Mouse (Mus musculus): Measurements from ENCODE around the gene Rsbn1. TPM values are rescaled to one million over a fixed set of nuclear protein-coding genes. Genes with fewer than 3 reads are reported as not detected.

Rsbn1 gene
- polyA plus RNA-seq, 1 experiment, result 2.6 TPM

DNA sequence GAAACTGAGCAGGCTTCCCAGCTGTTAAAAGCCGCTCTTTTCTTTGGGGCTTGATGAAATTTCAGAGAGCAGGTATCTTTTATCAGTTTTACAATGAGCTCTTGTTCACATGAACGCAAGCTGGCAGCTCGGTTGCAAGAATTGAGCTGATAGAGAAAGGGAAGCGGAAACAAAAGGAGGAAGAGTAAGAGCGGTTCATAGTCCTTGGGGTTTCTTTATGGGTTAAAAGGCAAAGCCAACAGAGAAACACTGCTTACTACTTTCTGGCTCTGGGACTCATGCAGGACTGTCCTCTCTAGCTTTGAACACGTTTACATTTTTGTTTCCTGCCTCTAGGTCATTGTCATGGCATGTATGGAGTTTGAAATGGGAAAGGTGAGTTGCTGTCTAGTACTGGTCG lies 39.6 kb upstream of the Rsbn1 start:
- Histone ChIP-seq H3K4me3 (ENCODE audit: insufficient read depth, poor library complexity, severe bottlenecking) (no peak overlapping the region), H3K79me2 (ENCODE audit: control insufficient read depth, insufficient read depth) (no peaks in the 10 kb centered on the region), H3K27me3 (ENCODE audit: control insufficient read depth, insufficient read depth, insufficient read length) (no peaks in the 10 kb centered on the region), H3K36me3 (ENCODE audit: control insufficient read depth, insufficient read depth) (no peaks in the 10 kb centered on the region), H3K79me3 (ENCODE audit: low read depth) (no peaks in the 10 kb centered on the region), H3ac (ENCODE audit: control insufficient read depth, insufficient read length, low read depth) (no peak overlapping the region)
- TF ChIP-seq CEBPB (IDR thresholded peaks at IDR 0.05; ENCODE audit: low read depth) (no peak), MYOG (IDR thresholded peaks at IDR 0.05; ENCODE audit: control insufficient read depth, extremely low read depth, insufficient read length) (no peak), CTCF (IDR thresholded peaks at IDR 0.05; ENCODE audit: control insufficient read depth, insufficient read depth, insufficient read length) (no peak), FOSL1 (IDR thresholded peaks at IDR 0.05; ENCODE audit: insufficient read depth, low read length, poor library complexity, severe bottlenecking) (no peak), MYOD1 (IDR thresholded peaks at IDR 0.05; ENCODE audit: control insufficient read depth, insufficient read length, low read depth) (no peak), USF1 (IDR thresholded peaks at IDR 0.05; ENCODE audit: low read depth) (no peak), MAX (IDR thresholded peaks at IDR 0.05) (no peak)

- Histone ChIP-seq H3K79me3 (ENCODE audit: low read depth) (no peaks in the 10 kb centered on the region), H3K4me3 (ENCODE audit: insufficient read depth, poor library complexity, severe bottlenecking) (no peak overlapping the region), H3K36me3 (ENCODE audit: control insufficient read depth, insufficient read depth) (no peaks in the 10 kb centered on the region), H3K27me3 (ENCODE audit: control insufficient read depth, insufficient read depth, insufficient read length) (no peaks in the 10 kb centered on the region), H3ac (ENCODE audit: control insufficient read depth, insufficient read length, low read depth) (no peak overlapping the region), H3K79me2 (ENCODE audit: control insufficient read depth, insufficient read depth) (no peaks in the 10 kb centered on the region)
- TF ChIP-seq MAX (IDR thresholded peaks at IDR 0.05) (no peak), MYOD1 (IDR thresholded peaks at IDR 0.05; ENCODE audit: control insufficient read depth, insufficient read length, low read depth) (no peak), CEBPB (IDR thresholded peaks at IDR 0.05; ENCODE audit: low read depth) (no peak), USF1 (IDR thresholded peaks at IDR 0.05; ENCODE audit: low read depth) (no peak), FOSL1 (IDR thresholded peaks at IDR 0.05; ENCODE audit: insufficient read depth, low read length, poor library complexity, severe bottlenecking) (no peak), MYOG (IDR thresholded peaks at IDR 0.05; ENCODE audit: control insufficient read depth, extremely low read depth, insufficient read length) (no peak), CTCF (IDR thresholded peaks at IDR 0.05; ENCODE audit: control insufficient read depth, insufficient read depth, insufficient read length) (no peak)
Observed at GRCm38 (mm10) chr3:103885946-103886345, 28.0 kb upstream of the Rsbn1 start.

DNA sequence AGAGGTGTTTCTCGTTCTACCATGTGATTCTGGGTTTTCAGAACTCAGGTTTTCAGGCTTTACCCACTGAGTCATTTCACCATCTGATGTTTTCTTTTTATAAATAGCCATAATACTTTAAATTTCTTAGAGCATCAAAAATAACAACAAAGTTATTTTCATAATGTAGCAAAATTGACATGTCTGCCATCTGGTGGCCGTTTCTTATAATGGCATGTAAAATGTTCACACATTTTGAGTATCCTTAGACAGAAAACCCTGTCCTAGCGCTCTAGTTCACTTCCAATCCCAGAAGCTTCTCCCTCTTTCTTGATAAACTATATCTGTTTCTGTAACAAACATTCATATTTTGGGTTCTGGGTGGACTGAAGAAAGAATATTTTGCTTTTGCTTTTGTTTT lies 26.3 kb upstream of the Rsbn1 start:
- no peaks in the 10 kb centered on the region for H3K79me3 ChIP-seq (ENCODE audit: low read depth)
- no peaks in the 10 kb centered on the region for H3K36me3 ChIP-seq (ENCODE audit: control insufficient read depth, insufficient read depth)
- no peaks in the 10 kb centered on the region for H3K79me2 ChIP-seq (ENCODE audit: control insufficient read depth, insufficient read depth)
- no peak overlapping the region for H3K4me3 ChIP-seq (ENCODE audit: insufficient read depth, poor library complexity, severe bottlenecking)
- no peaks in the 10 kb centered on the region for H3K27me3 ChIP-seq (ENCODE audit: control insufficient read depth, insufficient read depth, insufficient read length)
- no peak for TF ChIP-seq MYOD1 (IDR thresholded peaks at IDR 0.05; ENCODE audit: control insufficient read depth, insufficient read length, low read depth)
- TF ChIP-seq MYOG (IDR thresholded peaks at IDR 0.05; ENCODE audit: control insufficient read depth, extremely low read depth, insufficient read length), result no peak
- no peak for TF ChIP-seq CTCF (IDR thresholded peaks at IDR 0.05; ENCODE audit: control insufficient read depth, insufficient read depth, insufficient read length)
- no peak overlapping the region for H3ac ChIP-seq (ENCODE audit: control insufficient read depth, insufficient read length, low read depth)

- Histone ChIP-seq H3ac (ENCODE audit: control insufficient read depth, insufficient read length, low read depth) (no peak overlapping the region), H3K27me3 (ENCODE audit: control insufficient read depth, insufficient read depth, insufficient read length) (no peaks in the 10 kb centered on the region), H3K79me3 (ENCODE audit: low read depth) (no peaks in the 10 kb centered on the region), H3K4me3 (ENCODE audit: insufficient read depth, poor library complexity, severe bottlenecking) (no peak overlapping the region), H3K79me2 (ENCODE audit: control insufficient read depth, insufficient read depth) (no peaks in the 10 kb centered on the region), H3K36me3 (ENCODE audit: control insufficient read depth, insufficient read depth) (no peaks in the 10 kb centered on the region)
- TF ChIP-seq MYOG (IDR thresholded peaks at IDR 0.05; ENCODE audit: control insufficient read depth, extremely low read depth, insufficient read length), result no peak
Observed at GRCm38 (mm10) chr3:103893374-103893773, 20.5 kb upstream of the Rsbn1 start.

DNA sequence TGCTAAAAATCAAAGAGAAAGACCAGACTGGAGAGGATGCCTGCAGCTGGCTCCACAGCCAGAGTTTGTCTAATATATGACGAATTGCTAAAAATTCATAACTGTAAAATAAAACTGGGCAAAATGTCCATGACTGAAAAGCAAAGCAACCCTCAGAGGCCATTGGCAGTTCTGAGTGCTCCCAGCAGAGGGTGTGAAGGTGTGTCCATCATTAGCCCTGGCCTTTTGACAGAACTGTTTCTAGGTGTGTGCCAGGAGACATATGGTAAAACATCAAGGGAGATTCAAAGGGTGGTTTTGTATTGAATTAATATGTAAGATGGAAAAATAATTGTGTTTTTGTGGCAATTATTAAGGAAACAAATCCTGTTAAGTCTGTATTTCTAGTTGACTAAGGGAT lies 9.2 kb upstream of the Rsbn1 start:
- Histone ChIP-seq H3K4me3 (ENCODE audit: insufficient read depth, poor library complexity, severe bottlenecking) (no peak overlapping the region), H3K27me3 (ENCODE audit: control insufficient read depth, insufficient read depth, insufficient read length) (no peaks in the 10 kb centered on the region), H3ac (ENCODE audit: control insufficient read depth, insufficient read length, low read depth) (no peak overlapping the region), H3K79me3 (ENCODE audit: low read depth) (no peaks in the 10 kb centered on the region), H3K36me3 (ENCODE audit: control insufficient read depth, insufficient read depth) (no peaks in the 10 kb centered on the region), H3K79me2 (ENCODE audit: control insufficient read depth, insufficient read depth) (no peaks in the 10 kb centered on the region)
- no peak for TF ChIP-seq FOSL1 (IDR thresholded peaks at IDR 0.05; ENCODE audit: insufficient read depth, low read length, poor library complexity, severe bottlenecking)
- TF ChIP-seq CTCF (IDR thresholded peaks at IDR 0.05; ENCODE audit: control insufficient read depth, insufficient read depth, insufficient read length), result peak; percentile 31

GRCm38 (mm10) chr3:103907335-103908030 lies 6.4 kb upstream of the Rsbn1 start:
- Histone ChIP-seq H3K79me3 (ENCODE audit: low read depth) (no peaks in the 10 kb centered on the region), H3K79me2 (ENCODE audit: control insufficient read depth, insufficient read depth) (no peaks in the 10 kb centered on the region), H3K27me3 (ENCODE audit: control insufficient read depth, insufficient read depth, insufficient read length) (no peaks in the 10 kb centered on the region), H3K4me3 (ENCODE audit: insufficient read depth, poor library complexity, severe bottlenecking) (no peak overlapping the region), H3ac (ENCODE audit: control insufficient read depth, insufficient read length, low read depth) (no peak overlapping the region), H3K36me3 (ENCODE audit: control insufficient read depth, insufficient read depth) (no peaks in the 10 kb centered on the region)
- TF ChIP-seq CTCF (IDR thresholded peaks at IDR 0.05; ENCODE audit: control insufficient read depth, insufficient read depth, insufficient read length), result no peak
- peak; percentile 71 for TF ChIP-seq CEBPB (IDR thresholded peaks at IDR 0.05; ENCODE audit: low read depth)
- peak; percentile 12 for TF ChIP-seq MAX (IDR thresholded peaks at IDR 0.05)
